Mouse (Mus musculus) embryo, embryonic 11 days (tissue): ENCODE measurements around the gene Klhl34.
A peak's percentile ranks its signal among the peaks of the same experiment; 100 is the strongest.

Source experiments
- DNase-seq: peaks from one replicate; pipeline ENCODE4 v3.0.0-alpha.2; 2015

Klhl34 gene

GRCm38 (mm10) chrX:157818207-157818920, at the start of gene Klhl34:
Klhl34 (plus strand) TSS chrX:157818435.
- DNase-seq: peak; percentile 54

GRCm38 (mm10) chrX:157801669-157802068, 16.6 kb upstream of the Klhl34 start:
- no peak for DNase-seq

GRCm38 (mm10) chrX:157809721-157810120, 8.5 kb upstream of the Klhl34 start:
- no peak for DNase-seq

- peak; percentile 72 for DNase-seq
Observed at GRCm38 (mm10) chrX:157817571-157818206, 546 bp upstream of the Klhl34 start.

GRCm38 (mm10) chrX:157818921-157819260, 656 bp downstream of the Klhl34 start:
- no peak for DNase-seq

- DNase-seq: no peak
Observed at GRCm38 (mm10) chrX:157829983-157830382, 11.7 kb downstream of the Klhl34 start.
